Mouse (Mus musculus) midbrain, embryonic 13.5 days (tissue): Measurements from ENCODE around the gene Crygb. TPM values are rescaled to one million over a fixed set of nuclear protein-coding genes. Genes with fewer than 3 reads are reported as not detected.

Experiments used
- ATAC-seq: fragments of 200-750 bp; cut with Nextera tagmentation; 2 replicates; pipeline ENCODE4 v1.8.0; 2017; ENCODE audit warnings: mild to moderate bottlenecking, moderate TSS enrichment, moderate library complexity
- H3K27ac ChIP-seq: fragments of 300-500 bp; sonication (generic); 2 replicates; pipeline ENCODE4 v1.5.1; 2015; ENCODE audit warnings: inconsistent platforms, mild to moderate bottlenecking, moderate library complexity
- H3K27me3 ChIP-seq: fragments of 300-500 bp; sonication (generic); 2 replicates; pipeline ENCODE4 v1.6.1; 2015; ENCODE audit warnings: mild to moderate bottlenecking, inconsistent platforms
- H3K36me3 ChIP-seq: fragments of 300-500 bp; sonication (generic); 2 replicates; pipeline ENCODE4 v1.6.1; 2015; ENCODE audit warnings: mild to moderate bottlenecking, inconsistent platforms
- H3K4me1 ChIP-seq: fragments of 300-500 bp; sonication (generic); replicated peaks from 2 replicates; pipeline ENCODE4 v1.6.1; 2015; ENCODE audit warnings: inconsistent platforms
- H3K4me2 ChIP-seq: fragments of 300-500 bp; sonication (generic); replicated peaks from 2 replicates; pipeline ENCODE4 v1.6.1; 2015; ENCODE audit warnings: moderate library complexity, mild to moderate bottlenecking, inconsistent platforms
- H3K4me3 ChIP-seq: fragments of 300-500 bp; sonication (generic); replicated peaks from 2 replicates; pipeline ENCODE4 v1.5.1; 2015; ENCODE audit warnings: mild to moderate bottlenecking, inconsistent platforms
- H3K9ac ChIP-seq: fragments of 300-500 bp; sonication (generic); replicated peaks from 2 replicates; pipeline ENCODE4 v1.6.1; 2015; ENCODE audit warnings: mild to moderate bottlenecking, inconsistent platforms
- H3K9me3 ChIP-seq: fragments of 300-500 bp; sonication (generic); 2 replicates; pipeline ENCODE4 v1.6.1; 2016; ENCODE audit warnings: mild to moderate bottlenecking, inconsistent platforms
- WGBS: fragments of 180-500 bp; shearing (Covaris S2); methylation state at CpG from one replicate; pipeline ENCODE4 v1.1.7; 2015; 5-methylcytosine and 5-hydroxymethylcytosine counted together
- polyA plus RNA-seq: library from polyadenylated mRNA; unstranded; fragments of >200 nt; fragmentation: Nextera tagmentation; extraction: Ambion mirVana; gene quantifications from 2 replicates; pipeline ENCODE4 v1.2.1, GENCODE M21; 2015

Crygb gene
- 0.30 TPM in 1 of 2 replicates, not detected in the other for polyA plus RNA-seq

- H3K4me1 ChIP-seq: no peaks in the 10 kb centered on the region
- no peaks in the 10 kb centered on the region for H3K27me3 ChIP-seq
- H3K9ac ChIP-seq: no peak within 1 kb of the TSS
- no peak for ATAC-seq
- H3K36me3 ChIP-seq: no peaks in the 10 kb centered on the region
- no peak within 1 kb of the TSS for H3K27ac ChIP-seq
- no peak within 1 kb of the TSS for H3K4me3 ChIP-seq
- H3K9me3 ChIP-seq: no peaks in the 10 kb centered on the region
- WGBS: 26% methylated on average over 7 of the region's 7 CpGs
- peak within 1 kb of the TSS; percentile 23; the same call in 1 of the 2 replicates for H3K4me2 ChIP-seq
Measured at GRCm38 (mm10) chr1:65082188-65082587, at the start of gene Crygb. TSS of gene Crygb (minus strand) at chr1:65082288.

- no peak overlapping the region for H3K4me3 ChIP-seq
- no peaks in the 10 kb centered on the region for H3K4me1 ChIP-seq
- no peaks in the 10 kb centered on the region for H3K27me3 ChIP-seq
- no peak for ATAC-seq
- H3K4me2 ChIP-seq: no peak overlapping the region
- no peak overlapping the region for H3K27ac ChIP-seq
- H3K36me3 ChIP-seq: no peaks in the 10 kb centered on the region
- H3K9me3 ChIP-seq: no peaks in the 10 kb centered on the region
- WGBS: 92% methylated on average over 1 of the region's 1 CpGs
- H3K9ac ChIP-seq: no peak overlapping the region
Measured at GRCm38 (mm10) chr1:65131671-65132070, 49.6 kb upstream of the Crygb start.

- Histone ChIP-seq H3K9ac (no peak overlapping the region), H3K4me2 (no peak overlapping the region), H3K27ac (no peak overlapping the region), H3K9me3 (no peaks in the 10 kb centered on the region), H3K27me3 (no peaks in the 10 kb centered on the region), H3K4me3 (no peak overlapping the region), H3K4me1 (no peaks in the 10 kb centered on the region), H3K36me3 (no peaks in the 10 kb centered on the region)
- WGBS: 78% methylated on average over 3 of the region's 3 CpGs
- no peak for ATAC-seq
Measured at GRCm38 (mm10) chr1:65130226-65130625, 48.1 kb upstream of the Crygb start.

GRCm38 (mm10) chr1:65129634-65130180 is 47.6 kb upstream of the Crygb start:
- no peak overlapping the region for H3K9ac ChIP-seq
- H3K9me3 ChIP-seq: no peaks in the 10 kb centered on the region
- no peaks in the 10 kb centered on the region for H3K36me3 ChIP-seq
- no peak overlapping the region for H3K27ac ChIP-seq
- WGBS: 70% methylated on average over 3 of the region's 3 CpGs
- no peak for ATAC-seq
- no peak overlapping the region for H3K4me3 ChIP-seq
- H3K4me2 ChIP-seq: no peak overlapping the region
- H3K27me3 ChIP-seq: no peaks in the 10 kb centered on the region
- H3K4me1 ChIP-seq: no peaks in the 10 kb centered on the region

- Histone ChIP-seq H3K27me3 (no peaks in the 10 kb centered on the region), H3K4me3 (peak within 1 kb of the TSS; percentile 23), H3K27ac (no peak within 1 kb of the TSS), H3K4me2 (peak within 1 kb of the TSS; percentile 50), H3K9ac (no peak within 1 kb of the TSS), H3K9me3 (no peaks in the 10 kb centered on the region), H3K36me3 (no peaks in the 10 kb centered on the region), H3K4me1 (no peaks in the 10 kb centered on the region)
- ATAC-seq: no peak
- 27% methylated on average over 9 of the region's 9 CpGs for WGBS
Measured at GRCm38 (mm10) chr1:65122574-65123372, 40.7 kb upstream of the Crygb start, which contains the start of gene D630023F18Rik. TSS of gene D630023F18Rik (minus strand) at chr1:65123214.

- no peaks in the 10 kb centered on the region for H3K4me1 ChIP-seq
- ATAC-seq: no peak
- no peak within 1 kb of the TSS for H3K9ac ChIP-seq
- H3K27ac ChIP-seq: no peak within 1 kb of the TSS
- no peaks in the 10 kb centered on the region for H3K9me3 ChIP-seq
- WGBS: 76% methylated on average over 1 of the region's 1 CpGs
- H3K36me3 ChIP-seq: no peaks in the 10 kb centered on the region
- no peak within 1 kb of the TSS for H3K4me3 ChIP-seq
- no peaks in the 10 kb centered on the region for H3K27me3 ChIP-seq
- H3K4me2 ChIP-seq: no peak within 1 kb of the TSS
Measured at GRCm38 (mm10) chr1:65119438-65119837, 37.4 kb upstream of the Crygb start, which contains the start of gene Gm28845. TSS of gene Gm28845 (minus strand) at chr1:65119558.

- no peak for ATAC-seq
- H3K36me3 ChIP-seq: no peaks in the 10 kb centered on the region
- H3K27me3 ChIP-seq: no peaks in the 10 kb centered on the region
- no peak overlapping the region for H3K4me3 ChIP-seq
- no peaks in the 10 kb centered on the region for H3K4me1 ChIP-seq
- 82% methylated on average over 8 of the region's 8 CpGs for WGBS
- H3K4me2 ChIP-seq: no peak overlapping the region
- H3K27ac ChIP-seq: no peak overlapping the region
- H3K9ac ChIP-seq: no peak overlapping the region
- no peaks in the 10 kb centered on the region for H3K9me3 ChIP-seq
Measured at GRCm38 (mm10) chr1:65118150-65118913, 36.2 kb upstream of the Crygb start.

GRCm38 (mm10) chr1:65113536-65114172 is 31.6 kb upstream of the Crygb start:
- no peak for ATAC-seq
- Histone ChIP-seq H3K9me3 (no peaks in the 10 kb centered on the region), H3K4me2 (no peak overlapping the region), H3K27me3 (no peaks in the 10 kb centered on the region), H3K36me3 (no peaks in the 10 kb centered on the region), H3K4me3 (no peak overlapping the region), H3K9ac (no peak overlapping the region), H3K27ac (no peak overlapping the region), H3K4me1 (no peaks in the 10 kb centered on the region)
- 89% methylated on average over 5 of the region's 5 CpGs for WGBS

GRCm38 (mm10) chr1:65112807-65113196 is 30.7 kb upstream of the Crygb start:
- no peak for ATAC-seq

GRCm38 (mm10) chr1:65112031-65112806 is 30.1 kb upstream of the Crygb start:
- WGBS: 11% methylated on average over 8 of the region's 8 CpGs
- H3K4me1 ChIP-seq: no peaks in the 10 kb centered on the region
- H3K27me3 ChIP-seq: no peaks in the 10 kb centered on the region
- H3K4me3 ChIP-seq: no peak overlapping the region
- no peak overlapping the region for H3K27ac ChIP-seq
- peak; percentile 82 for ATAC-seq
- no peaks in the 10 kb centered on the region for H3K9me3 ChIP-seq
- no peaks in the 10 kb centered on the region for H3K36me3 ChIP-seq
- peak overlapping the region; percentile 29 for H3K4me2 ChIP-seq
- H3K9ac ChIP-seq: no peak overlapping the region

More at GRCm38 (mm10) chr1:65112807-65113196, 30.7 kb upstream of the Crygb start:
- Histone ChIP-seq H3K4me1 (no peaks in the 10 kb centered on the region), H3K27me3 (no peaks in the 10 kb centered on the region), H3K27ac (no peak overlapping the region), H3K4me3 (no peak overlapping the region), H3K36me3 (no peaks in the 10 kb centered on the region), H3K9ac (no peak overlapping the region), H3K9me3 (no peaks in the 10 kb centered on the region), H3K4me2 (peak overlapping the region; percentile 29)
- WGBS: 59% methylated on average over 14 of the region's 14 CpGs

GRCm38 (mm10) chr1:65109756-65110435 is 27.8 kb upstream of the Crygb start:
- H3K9ac ChIP-seq: no peak overlapping the region
- no peak for ATAC-seq
- H3K4me3 ChIP-seq: no peak overlapping the region
- no peak overlapping the region for H3K27ac ChIP-seq
- no peaks in the 10 kb centered on the region for H3K9me3 ChIP-seq
- no peaks in the 10 kb centered on the region for H3K27me3 ChIP-seq
- no peak overlapping the region for H3K4me2 ChIP-seq
- no peaks in the 10 kb centered on the region for H3K36me3 ChIP-seq
- H3K4me1 ChIP-seq: no peaks in the 10 kb centered on the region
- 79% methylated on average over 25 of the region's 25 CpGs for WGBS
